Mouse (Mus musculus) urinary bladder, adult 2 months (tissue): Measurements from ENCODE around the gene Klhl26. TPM values are rescaled to one million over a fixed set of nuclear protein-coding genes. Genes with fewer than 3 reads are reported as not detected.
"Not testable (repeated sequence)": the region's sequence is repeated elsewhere in the genome, so short reads cannot be mapped to it uniquely, and the experiment has no call there.

Experiments
- DNase-seq: peaks from one replicate; pipeline ENCODE4 v3.0.0; 2022; ENCODE audit warnings: low spot score
- polyA plus RNA-seq: library from polyadenylated mRNA; depleted of rRNA; stranded (reverse); fragments of >200 nt; gene quantifications from 2 replicates; pipeline ENCODE4 v1.2.3, GENCODE M21; 2012; rRNA removed

Klhl26 gene
- polyA plus RNA-seq = 34.7 and 36.9 TPM in 2 replicates

GRCm38 (mm10) chr8:70476333-70477268 is at the start of gene Klhl26:
Gene Klhl26 (minus strand): TSS chr8:70476968.
- DNase-seq = peak; percentile 88

GRCm38 (mm10) chr8:70522592-70523403 is 46.0 kb upstream of the Klhl26 start:
- peak; percentile 92 for DNase-seq

GRCm38 (mm10) chr8:70519606-70520005 is 42.8 kb upstream of the Klhl26 start:
- DNase-seq = no peak

GRCm38 (mm10) chr8:70519043-70519442 is 42.3 kb upstream of the Klhl26 start:
- DNase-seq = no peak

GRCm38 (mm10) chr8:70517940-70518643 is 41.3 kb upstream of the Klhl26 start:
- no peak for DNase-seq

DNA sequence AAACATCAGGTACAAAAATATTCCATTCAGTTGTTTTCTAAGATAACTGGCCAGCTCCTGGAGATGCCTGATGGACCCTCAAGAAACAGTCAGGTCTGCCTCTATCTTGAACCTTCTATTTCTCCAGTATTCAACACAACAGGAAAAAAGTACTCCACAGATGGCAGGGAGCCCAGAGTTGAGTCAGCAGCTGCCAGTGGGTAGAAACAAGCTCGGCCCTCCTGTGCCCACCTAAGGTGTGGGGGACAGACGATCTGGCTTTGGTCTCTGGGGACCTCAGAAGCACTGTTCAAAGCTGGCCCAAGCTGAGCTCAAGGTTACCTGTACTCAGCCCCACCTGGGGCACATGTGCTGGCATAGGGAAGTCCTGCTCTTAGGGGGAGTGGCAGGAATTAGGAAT is 36.7 kb upstream of the Klhl26 start:
- DNase-seq = no peak

DNA sequence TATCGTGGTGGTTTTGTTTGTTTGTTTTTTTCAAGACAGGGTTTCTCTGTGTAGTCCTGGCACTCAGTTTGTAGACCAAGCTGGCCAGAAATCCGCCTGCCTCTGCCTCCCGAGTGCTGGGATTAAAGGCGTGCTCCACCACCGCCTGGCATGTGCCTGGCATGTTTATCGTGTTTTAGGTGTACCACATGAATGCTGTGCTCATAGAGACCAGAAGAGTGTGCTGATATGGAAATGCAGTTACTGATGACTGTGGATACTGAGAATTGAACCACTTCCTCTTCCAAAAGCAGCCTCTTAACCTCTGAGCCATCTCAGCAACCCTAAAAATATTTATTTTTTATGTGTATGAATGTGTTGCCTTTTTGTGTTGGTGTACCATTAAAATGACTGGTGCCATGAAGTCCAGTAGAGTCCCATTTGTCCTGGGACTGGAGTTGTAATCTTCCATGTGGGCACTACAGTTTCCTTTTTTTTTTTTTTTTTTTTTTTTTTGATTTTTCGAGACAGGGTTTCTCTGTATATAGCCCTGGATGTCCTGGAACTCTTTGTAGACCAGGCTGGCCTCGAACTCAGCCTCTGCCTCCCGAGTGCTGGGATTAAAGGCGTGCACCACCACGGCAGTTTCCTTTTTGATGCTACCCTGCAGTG is 35.6 kb upstream of the Klhl26 start:
- no peak for DNase-seq

GRCm38 (mm10) chr8:70511770-70512169 is 35.0 kb upstream of the Klhl26 start:
- no peak for DNase-seq

- not testable (repeated sequence) for DNase-seq
Observed at GRCm38 (mm10) chr8:70511174-70511573, 34.4 kb upstream of the Klhl26 start.

DNA sequence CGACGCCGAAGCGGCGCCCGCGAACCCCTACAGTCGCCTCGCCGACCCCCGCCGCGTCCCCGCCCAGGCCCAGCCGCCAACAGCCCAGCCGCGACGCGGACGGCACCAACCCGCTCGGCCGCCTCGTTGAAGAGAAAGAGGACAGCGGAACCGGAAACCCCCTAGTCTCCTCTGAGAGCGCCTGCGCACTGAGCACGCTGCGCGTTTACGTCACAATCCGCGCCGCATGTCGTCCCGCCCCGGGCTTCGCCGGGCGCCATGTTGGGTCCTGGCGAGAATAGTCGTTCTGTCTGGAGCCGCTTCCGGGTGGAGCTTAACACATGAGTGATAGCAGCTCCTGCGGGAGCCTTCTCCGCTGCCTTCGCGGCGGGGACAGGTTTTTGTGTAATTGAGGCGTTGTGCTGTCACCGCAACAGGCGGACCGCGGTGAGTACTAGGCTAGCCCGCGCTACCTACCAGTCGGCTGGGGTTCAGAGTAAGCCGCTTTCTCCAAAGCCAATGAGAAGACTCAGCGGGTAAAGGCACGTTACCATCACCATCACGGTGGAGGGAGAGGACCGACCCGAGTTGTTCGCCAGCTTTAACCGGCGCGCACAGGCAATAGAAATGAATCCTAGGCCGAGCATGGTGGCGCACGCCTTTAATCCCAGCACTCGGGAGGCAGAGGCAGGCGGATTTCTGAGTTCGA is 33.6 kb upstream of the Klhl26 start, which contains the start of gene Uba52:
TSS of gene Uba52 (minus strand) at position 574 of the 688 bp plus-strand sequence.
- DNase-seq = peak; percentile 96

DNA sequence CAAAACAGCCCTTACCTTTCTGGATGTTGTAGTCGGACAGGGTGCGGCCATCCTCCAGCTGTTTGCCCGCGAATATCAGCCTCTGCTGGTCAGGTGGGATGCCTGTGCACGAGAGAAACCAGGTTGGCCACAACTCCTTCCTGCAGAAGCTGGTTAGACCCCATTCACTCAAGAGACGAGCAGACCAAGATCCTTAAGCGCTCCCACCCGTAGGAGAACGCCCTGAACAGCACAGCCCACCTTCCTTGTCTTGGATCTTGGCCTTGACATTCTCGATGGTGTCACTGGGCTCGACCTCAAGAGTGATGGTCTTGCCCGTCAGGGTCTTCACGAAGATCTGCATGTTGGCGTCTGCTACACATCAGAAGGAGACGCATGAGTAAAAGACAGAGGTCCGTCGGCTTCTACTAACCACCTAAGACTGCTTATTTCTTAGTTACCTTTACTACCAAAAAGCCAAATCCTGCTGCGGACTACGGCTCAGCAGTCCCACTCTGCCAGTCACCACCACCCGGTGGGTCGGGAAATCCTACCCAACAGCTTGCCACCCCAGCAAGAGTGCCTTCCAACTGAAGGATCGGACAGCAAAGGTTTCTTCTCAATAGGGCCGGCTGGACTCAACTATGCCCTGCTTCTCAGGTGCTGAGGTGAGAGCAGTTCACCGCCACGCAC is 32.6 kb upstream of the Klhl26 start:
- no peak for DNase-seq

- no peak for DNase-seq
Observed at GRCm38 (mm10) chr8:70507027-70507393, 30.2 kb upstream of the Klhl26 start.

DNA sequence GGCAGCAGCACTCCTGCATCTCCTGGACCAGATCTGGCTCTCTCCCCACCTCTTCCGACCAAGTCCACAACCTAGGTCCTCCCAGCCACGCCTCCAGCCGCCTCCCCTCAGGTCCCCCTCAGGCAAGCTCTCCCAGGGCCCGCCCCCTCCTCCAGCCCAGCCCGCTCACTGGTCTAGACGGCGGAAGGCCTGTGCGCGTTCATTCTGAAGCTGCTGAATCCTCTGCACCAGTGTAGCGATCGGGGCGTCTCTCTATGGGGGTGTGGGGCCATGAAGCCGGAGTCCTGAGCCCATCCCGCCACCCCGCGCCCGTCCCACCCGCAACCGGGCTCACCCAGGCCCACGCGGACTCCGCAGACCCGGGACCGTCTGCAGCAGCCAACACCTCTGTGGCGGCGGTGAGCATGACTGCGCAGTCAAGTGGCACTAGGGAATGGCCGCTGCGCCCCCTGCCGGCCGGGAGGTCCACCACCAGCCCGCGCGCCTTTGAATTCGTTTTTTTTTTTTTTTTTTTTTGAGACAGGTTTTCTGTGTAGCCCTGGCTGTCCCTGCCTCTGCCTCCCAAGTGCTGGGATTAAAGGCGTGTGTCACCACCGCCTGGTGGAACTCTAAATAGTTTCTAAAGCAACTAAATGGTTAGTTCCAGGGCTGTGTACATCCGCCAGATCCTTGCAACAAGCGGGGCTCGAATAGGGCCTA is 29.7 kb upstream of the Klhl26 start, which contains the start of gene Rex1bd:
TSS of gene Rex1bd (minus strand) at position 425 of the 699 bp plus-strand sequence.
- peak; percentile 94 for DNase-seq

- no peak for DNase-seq
Observed at GRCm38 (mm10) chr8:70505698-70506327, 29.0 kb upstream of the Klhl26 start.

DNA sequence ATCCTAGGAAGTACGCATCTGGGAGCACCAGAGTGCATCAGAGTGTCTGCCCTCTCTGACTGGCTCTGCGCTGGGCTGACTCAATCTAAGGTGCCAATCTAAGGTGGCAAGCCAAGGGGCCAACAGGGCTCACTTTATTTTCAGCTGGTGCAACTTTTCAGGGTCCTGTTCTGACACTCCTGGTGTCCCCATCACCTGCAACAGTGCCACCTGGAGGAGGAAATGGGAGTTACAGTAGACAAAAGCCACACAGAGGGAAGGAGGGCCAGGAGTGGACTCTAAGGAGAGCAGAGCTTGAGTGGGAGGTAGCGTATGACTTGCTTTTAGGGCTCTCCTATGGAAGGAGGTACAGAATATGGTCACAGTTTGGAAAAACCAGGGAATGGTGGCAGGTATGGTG is 28.1 kb upstream of the Klhl26 start:
- no peak for DNase-seq

- no peak for DNase-seq
Observed at GRCm38 (mm10) chr8:70504291-70504716, 27.5 kb upstream of the Klhl26 start.

GRCm38 (mm10) chr8:70503062-70503750 is 26.4 kb upstream of the Klhl26 start:
- DNase-seq = no peak

GRCm38 (mm10) chr8:70502540-70502939 is 25.8 kb upstream of the Klhl26 start:
- no peak for DNase-seq
